Mouse (Mus musculus) embryonic facial prominence, embryonic 15.5 days (tissue): Measurements from ENCODE around the gene Twf2. TPM values are rescaled to one million over a fixed set of nuclear protein-coding genes. Genes with fewer than 3 reads are reported as not detected.

ENCODE experiments used
- ATAC-seq: fragments of 200-750 bp; cut with Nextera tagmentation; 2 replicates; pipeline ENCODE4 v1.8.0; 2017; ENCODE audit warnings: low read depth, moderate TSS enrichment; ENCODE audit not compliant: insufficient number of reproducible peaks, low FRiP score, low TSS enrichment
- H3K27ac ChIP-seq: fragments of 300-500 bp; sonication (generic); replicated peaks from 2 replicates; pipeline ENCODE4 v1.5.1; 2015; ENCODE audit warnings: mild to moderate bottlenecking, inconsistent platforms
- H3K27me3 ChIP-seq: fragments of 300-500 bp; sonication (generic); 2 replicates; pipeline ENCODE4 v1.6.1; 2015; ENCODE audit warnings: inconsistent platforms
- H3K36me3 ChIP-seq: fragments of 300-500 bp; sonication (generic); 2 replicates; pipeline ENCODE4 v1.6.1; 2015; ENCODE audit warnings: mild to moderate bottlenecking, inconsistent platforms
- H3K4me1 ChIP-seq: fragments of 300-500 bp; sonication (generic); 2 replicates; pipeline ENCODE4 v1.6.1; 2015; ENCODE audit warnings: inconsistent platforms
- H3K4me2 ChIP-seq: fragments of 300-500 bp; sonication (generic); replicated peaks from 2 replicates; pipeline ENCODE4 v1.6.1; 2015; ENCODE audit warnings: mild to moderate bottlenecking, inconsistent platforms
- H3K4me3 ChIP-seq: fragments of 300-500 bp; sonication (generic); replicated peaks from 2 replicates; pipeline ENCODE4 v1.5.1; 2015; ENCODE audit warnings: mild to moderate bottlenecking, inconsistent platforms
- H3K9ac ChIP-seq: fragments of 300-500 bp; sonication (generic); 2 replicates; pipeline ENCODE4 v1.6.1; 2015; ENCODE audit warnings: inconsistent platforms
- H3K9me3 ChIP-seq: fragments of 300-500 bp; sonication (generic); replicated peaks from 2 replicates; pipeline ENCODE4 v1.6.1; 2016; ENCODE audit warnings: inconsistent platforms
- WGBS: fragments of 180-500 bp; shearing (Covaris S2); methylation state at CpG from one replicate; pipeline ENCODE4 v1.1.7; 2015; 5-methylcytosine and 5-hydroxymethylcytosine counted together
- polyA plus RNA-seq: library from polyadenylated mRNA; unstranded; fragments of >200 nt; fragmentation: Nextera tagmentation; extraction: Ambion mirVana; gene quantifications from 2 replicates; pipeline ENCODE4 v1.2.1, GENCODE M21; 2015

The Twf2 gene
- polyA plus RNA-seq, 1 experiment from 2014 or later, result 57.2 TPM

DNA sequence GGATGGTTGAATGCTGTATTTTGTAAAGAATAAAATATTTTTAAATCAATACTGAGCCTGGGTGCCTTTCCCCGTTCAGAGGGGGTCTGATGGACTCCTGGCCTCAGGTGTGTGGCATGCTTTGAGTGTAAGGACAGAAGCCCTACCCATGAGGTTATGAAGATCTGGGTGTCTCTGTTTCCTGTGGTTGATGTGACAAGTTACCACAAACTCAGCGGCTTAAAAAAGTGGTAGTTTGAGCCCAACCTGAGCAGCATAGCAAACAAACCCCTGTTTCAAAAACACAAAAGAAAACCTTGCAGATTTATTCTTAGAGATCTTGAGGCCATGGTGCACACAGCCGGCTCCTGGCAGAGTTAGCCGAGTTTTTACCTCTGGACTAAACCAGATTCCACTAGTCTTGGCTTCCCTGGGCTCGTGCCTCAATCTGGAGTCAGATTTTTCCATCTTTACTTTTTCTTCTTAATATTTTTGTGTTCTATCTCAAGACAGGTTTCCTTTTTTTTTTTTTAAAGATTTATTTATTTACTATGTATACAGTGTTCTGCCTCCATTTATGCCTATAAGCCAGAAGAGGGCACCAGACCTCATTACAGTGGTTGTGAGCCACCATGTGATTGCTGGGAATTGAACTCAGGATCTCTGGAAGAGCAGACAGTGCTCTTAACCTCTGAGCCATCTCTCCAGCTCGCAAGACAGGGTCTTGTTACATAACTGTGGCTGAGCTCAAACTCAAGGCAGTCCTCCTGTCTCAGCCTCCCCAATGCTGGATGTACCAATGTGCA, 12.6 kb downstream of the Twf2 start:
- H3K4me2 ChIP-seq, result no peak overlapping the region
- peaks cover 11% of the 10 kb centered on the region for H3K4me1 ChIP-seq
- H3K4me3 ChIP-seq, result no peak overlapping the region
- 84% methylated on average over 6 of the region's 6 CpGs for WGBS
- H3K9ac ChIP-seq, result no peak overlapping the region
- no peaks in the 10 kb centered on the region for H3K9me3 ChIP-seq
- H3K36me3 ChIP-seq, result peaks cover 33% of the 10 kb centered on the region
- no peak overlapping the region for H3K27ac ChIP-seq
- ATAC-seq, result no peak
- no peaks in the 10 kb centered on the region for H3K27me3 ChIP-seq

DNA sequence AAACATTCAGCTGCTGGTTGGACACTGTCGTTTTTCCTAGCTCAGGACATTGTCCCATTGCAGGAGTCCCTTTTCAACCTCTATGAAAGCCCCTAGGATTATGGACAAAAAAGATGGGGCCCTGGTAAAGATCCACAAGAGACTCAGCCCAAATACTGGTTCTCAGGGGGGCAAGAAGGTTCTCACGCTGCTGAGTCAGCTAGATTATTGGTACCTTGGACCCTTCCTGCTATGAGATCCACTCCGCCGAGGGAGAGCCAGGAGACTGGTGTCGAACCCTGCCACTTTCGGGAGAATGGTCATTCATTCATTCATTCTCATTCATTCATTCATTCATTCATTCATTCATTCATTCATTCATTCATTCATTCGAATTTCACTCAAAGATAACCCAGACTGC, 14.1 kb downstream of the Twf2 start:
- H3K4me2 ChIP-seq, result no peak overlapping the region
- no peak overlapping the region for H3K9ac ChIP-seq
- no peaks in the 10 kb centered on the region for H3K9me3 ChIP-seq
- H3K4me1 ChIP-seq, result peaks cover 2% of the 10 kb centered on the region; the same call in 1 of the 2 replicates
- no peak overlapping the region for H3K27ac ChIP-seq
- no peaks in the 10 kb centered on the region for H3K27me3 ChIP-seq
- no peak for ATAC-seq
- peaks cover 33% of the 10 kb centered on the region for H3K36me3 ChIP-seq
- no peak overlapping the region for H3K4me3 ChIP-seq
- WGBS, result 86% methylated on average over 7 of the region's 7 CpGs

DNA sequence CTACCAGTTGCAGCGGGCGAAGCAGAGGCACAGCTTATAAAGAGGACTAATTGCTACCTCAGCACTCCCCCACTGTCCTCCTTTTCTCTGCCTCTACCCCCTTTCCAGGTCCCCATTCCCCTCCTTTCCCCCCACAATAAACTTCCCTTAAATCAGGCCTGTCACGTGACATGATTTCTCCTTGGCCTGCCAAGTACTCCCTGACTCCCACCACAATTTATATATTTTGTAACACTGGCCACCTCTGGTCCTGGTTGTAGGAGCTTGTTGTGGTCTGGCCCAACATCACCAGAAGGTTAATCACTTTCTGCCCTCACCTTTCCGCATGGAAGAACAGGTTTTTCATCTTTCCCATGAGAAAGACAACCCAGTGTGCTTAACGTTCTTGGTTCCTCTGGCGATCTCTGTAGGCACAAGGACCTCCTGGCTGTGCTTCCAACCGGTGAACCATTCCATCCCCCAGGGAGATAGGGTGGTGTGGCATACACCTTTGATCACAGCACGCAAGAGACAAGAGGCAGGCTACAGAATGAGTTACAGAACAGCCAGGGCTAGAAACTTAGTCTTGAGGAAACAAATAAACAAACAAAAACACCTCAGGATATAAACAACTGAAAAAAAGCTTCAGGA, 18.1 kb downstream of the Twf2 start:
- peaks cover 7% of the 10 kb centered on the region; the same call in 1 of the 2 replicates for H3K27me3 ChIP-seq
- no peaks in the 10 kb centered on the region for H3K9me3 ChIP-seq
- no peak overlapping the region for H3K4me3 ChIP-seq
- H3K9ac ChIP-seq, result no peak overlapping the region
- no peak for ATAC-seq
- WGBS, result 59% methylated on average over 8 of the region's 8 CpGs
- no peak overlapping the region for H3K27ac ChIP-seq
- no peak overlapping the region for H3K4me2 ChIP-seq
- no peaks in the 10 kb centered on the region for H3K36me3 ChIP-seq
- peaks cover 4% of the 10 kb centered on the region for H3K4me1 ChIP-seq

DNA sequence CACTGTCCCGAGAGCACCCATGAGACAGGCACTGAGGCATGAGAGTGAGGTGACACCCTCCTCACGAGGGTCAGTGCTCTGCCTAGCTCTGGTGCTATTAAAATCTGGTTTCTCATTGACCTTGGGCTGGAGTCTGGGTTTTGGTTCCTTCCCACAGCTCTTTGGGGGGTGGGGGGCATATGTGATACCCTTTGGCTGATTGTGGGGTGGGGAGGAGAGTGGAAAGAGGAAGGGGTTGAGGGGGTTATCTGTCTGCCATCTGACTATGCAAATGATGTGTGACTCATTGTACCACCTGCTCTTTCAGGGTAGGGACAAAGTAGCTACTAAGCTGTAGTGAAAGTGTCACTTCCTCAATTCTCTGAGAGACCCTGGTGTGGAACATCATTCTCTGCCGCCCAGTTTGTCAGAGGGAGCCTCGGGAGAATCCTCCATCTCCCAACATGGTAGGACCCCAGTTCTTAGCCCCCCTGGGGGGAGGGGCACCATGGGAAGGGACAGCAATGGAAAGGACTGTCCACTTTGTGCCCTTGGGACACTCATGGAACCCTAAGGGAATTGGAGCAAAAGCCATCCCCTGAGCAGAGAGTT, 19.4 kb downstream of the Twf2 start, which contains the start of gene Tlr9:
TSS of gene Tlr9 (plus strand) at position 338 of the 591 bp plus-strand sequence.
- Histone ChIP-seq H3K27ac (no peak within 1 kb of the TSS), H3K4me1 (peaks cover 10% of the 10 kb centered on the region), H3K36me3 (no peaks in the 10 kb centered on the region), H3K27me3 (peaks cover 7% of the 10 kb centered on the region; the same call in 1 of the 2 replicates), H3K4me2 (no peak within 1 kb of the TSS), H3K9me3 (no peaks in the 10 kb centered on the region), H3K9ac (no peak within 1 kb of the TSS), H3K4me3 (no peak within 1 kb of the TSS)
- 76% methylated on average over 4 of the region's 4 CpGs for WGBS
- no peak for ATAC-seq

DNA sequence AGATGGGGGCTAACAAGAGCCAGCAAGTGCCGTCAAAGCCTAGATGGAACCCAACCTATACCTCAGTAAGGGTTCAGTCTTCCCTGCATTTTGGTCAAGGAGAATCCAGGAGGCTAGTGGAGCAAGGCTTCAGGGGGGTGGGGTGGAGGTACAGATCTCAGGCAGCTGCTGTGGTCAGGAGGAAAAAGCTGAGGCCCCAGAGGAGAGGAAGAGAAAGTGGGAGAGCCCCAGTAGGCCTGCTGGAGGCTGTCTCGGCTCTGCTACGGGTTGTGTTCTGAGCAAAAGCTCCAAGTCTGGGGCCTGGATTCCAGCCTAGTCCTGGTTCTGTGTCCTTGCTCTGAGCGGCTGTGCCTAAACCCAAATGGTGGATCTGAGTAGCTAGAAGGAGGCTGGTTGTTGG, 20.1 kb downstream of the Twf2 start:
- H3K4me1 ChIP-seq, result peaks cover 13% of the 10 kb centered on the region
- H3K9me3 ChIP-seq, result no peaks in the 10 kb centered on the region
- no peak overlapping the region for H3K4me3 ChIP-seq
- peaks cover 7% of the 10 kb centered on the region; the same call in 1 of the 2 replicates for H3K27me3 ChIP-seq
- no peak overlapping the region for H3K27ac ChIP-seq
- WGBS, result 82% methylated on average over 4 of the region's 4 CpGs
- ATAC-seq, result no peak
- H3K9ac ChIP-seq, result no peak overlapping the region
- H3K36me3 ChIP-seq, result no peaks in the 10 kb centered on the region
- no peak overlapping the region for H3K4me2 ChIP-seq

DNA sequence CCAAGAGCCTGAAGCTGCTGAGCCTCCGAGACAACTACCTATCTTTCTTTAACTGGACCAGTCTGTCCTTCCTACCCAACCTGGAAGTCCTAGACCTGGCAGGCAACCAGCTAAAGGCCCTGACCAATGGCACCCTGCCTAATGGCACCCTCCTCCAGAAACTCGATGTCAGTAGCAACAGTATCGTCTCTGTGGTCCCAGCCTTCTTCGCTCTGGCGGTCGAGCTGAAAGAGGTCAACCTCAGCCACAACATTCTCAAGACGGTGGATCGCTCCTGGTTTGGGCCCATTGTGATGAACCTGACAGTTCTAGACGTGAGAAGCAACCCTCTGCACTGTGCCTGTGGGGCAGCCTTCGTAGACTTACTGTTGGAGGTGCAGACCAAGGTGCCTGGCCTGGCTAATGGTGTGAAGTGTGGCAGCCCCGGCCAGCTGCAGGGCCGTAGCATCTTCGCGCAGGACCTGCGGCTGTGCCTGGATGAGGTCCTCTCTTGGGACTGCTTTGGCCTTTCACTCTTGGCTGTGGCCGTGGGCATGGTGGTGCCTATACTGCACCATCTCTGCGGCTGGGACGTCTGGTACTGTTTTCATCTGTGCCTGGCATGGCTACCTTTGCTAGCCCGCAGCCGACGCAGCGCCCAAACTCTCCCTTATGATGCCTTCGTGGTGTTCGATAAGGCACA, 22.7 kb downstream of the Twf2 start:
- no peak for ATAC-seq
- H3K27ac ChIP-seq, result no peak overlapping the region

DNA sequence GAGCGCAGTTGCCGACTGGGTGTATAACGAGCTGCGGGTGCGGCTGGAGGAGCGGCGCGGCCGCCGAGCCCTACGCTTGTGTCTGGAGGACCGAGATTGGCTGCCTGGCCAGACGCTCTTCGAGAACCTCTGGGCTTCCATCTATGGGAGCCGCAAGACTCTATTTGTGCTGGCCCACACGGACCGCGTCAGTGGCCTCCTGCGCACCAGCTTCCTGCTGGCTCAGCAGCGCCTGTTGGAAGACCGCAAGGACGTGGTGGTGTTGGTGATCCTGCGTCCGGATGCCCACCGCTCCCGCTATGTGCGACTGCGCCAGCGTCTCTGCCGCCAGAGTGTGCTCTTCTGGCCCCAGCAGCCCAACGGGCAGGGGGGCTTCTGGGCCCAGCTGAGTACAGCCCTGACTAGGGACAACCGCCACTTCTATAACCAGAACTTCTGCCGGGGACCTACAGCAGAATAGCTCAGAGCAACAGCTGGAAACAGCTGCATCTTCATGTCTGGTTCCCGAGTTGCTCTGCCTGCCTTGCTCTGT, 23.3 kb downstream of the Twf2 start:
- Histone ChIP-seq H3K4me2 (peak overlapping the region; percentile 76), H3K27me3 (peaks cover 7% of the 10 kb centered on the region; the same call in 1 of the 2 replicates), H3K9me3 (no peaks in the 10 kb centered on the region), H3K27ac (no peak overlapping the region), H3K9ac (no peak overlapping the region; the same call in 1 of the 2 replicates), H3K36me3 (no peaks in the 10 kb centered on the region), H3K4me1 (peaks cover 14% of the 10 kb centered on the region), H3K4me3 (peak overlapping the region; percentile 41)
- WGBS, result 4% methylated on average over 34 of the region's 34 CpGs
- peak; percentile 66 for ATAC-seq

More for the DNA sequence above, 22.7 kb downstream of the Twf2 start:
- peaks cover 14% of the 10 kb centered on the region for H3K4me1 ChIP-seq
- H3K9me3 ChIP-seq, result no peaks in the 10 kb centered on the region
- no peaks in the 10 kb centered on the region for H3K36me3 ChIP-seq
- peaks cover 7% of the 10 kb centered on the region; the same call in 1 of the 2 replicates for H3K27me3 ChIP-seq
- WGBS, result 62% methylated on average over 24 of the region's 24 CpGs
- peak overlapping the region; percentile 76 for H3K4me2 ChIP-seq
- H3K9ac ChIP-seq, result no peak overlapping the region; the same call in 1 of the 2 replicates
- H3K4me3 ChIP-seq, result peak overlapping the region; percentile 41

DNA sequence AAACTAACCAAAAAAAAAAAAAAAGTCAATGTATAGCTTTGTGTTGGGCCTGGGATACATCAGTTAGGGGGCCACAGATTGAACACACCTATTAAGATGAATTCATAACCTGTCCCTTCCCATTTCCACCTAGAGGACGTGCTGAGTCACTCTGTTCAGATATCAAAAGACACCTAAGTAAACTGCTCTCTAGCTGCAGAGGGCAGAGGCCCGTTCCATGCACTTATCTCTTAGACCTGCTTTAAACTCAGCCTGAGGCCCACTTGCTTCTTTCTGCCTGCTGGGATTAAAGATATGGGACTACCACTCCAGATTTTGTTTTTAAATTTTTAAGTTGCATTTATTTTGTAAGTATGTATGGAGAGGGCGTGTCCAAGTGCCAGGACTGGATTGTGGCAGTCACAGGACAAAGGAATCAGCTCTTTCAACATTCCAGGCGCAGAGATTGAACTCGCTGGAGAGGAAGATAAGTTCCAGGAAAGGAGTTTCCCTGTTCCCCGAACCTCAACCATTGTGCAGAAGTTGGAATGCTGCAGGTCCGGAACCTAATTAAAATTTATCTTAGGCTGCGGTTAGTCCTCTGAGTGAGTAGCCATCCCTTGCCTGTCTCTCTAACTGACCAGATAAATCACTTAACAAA, 25.0 kb downstream of the Twf2 start:
- no peak for ATAC-seq
- peaks cover 7% of the 10 kb centered on the region; the same call in 1 of the 2 replicates for H3K27me3 ChIP-seq
- H3K4me1 ChIP-seq, result peaks cover 14% of the 10 kb centered on the region
- H3K9ac ChIP-seq, result no peak overlapping the region
- H3K36me3 ChIP-seq, result peaks cover 7% of the 10 kb centered on the region
- no peak overlapping the region for H3K4me2 ChIP-seq
- H3K27ac ChIP-seq, result no peak overlapping the region
- H3K9me3 ChIP-seq, result no peaks in the 10 kb centered on the region
- 60% methylated on average over 8 of the region's 8 CpGs for WGBS
- no peak overlapping the region for H3K4me3 ChIP-seq

DNA sequence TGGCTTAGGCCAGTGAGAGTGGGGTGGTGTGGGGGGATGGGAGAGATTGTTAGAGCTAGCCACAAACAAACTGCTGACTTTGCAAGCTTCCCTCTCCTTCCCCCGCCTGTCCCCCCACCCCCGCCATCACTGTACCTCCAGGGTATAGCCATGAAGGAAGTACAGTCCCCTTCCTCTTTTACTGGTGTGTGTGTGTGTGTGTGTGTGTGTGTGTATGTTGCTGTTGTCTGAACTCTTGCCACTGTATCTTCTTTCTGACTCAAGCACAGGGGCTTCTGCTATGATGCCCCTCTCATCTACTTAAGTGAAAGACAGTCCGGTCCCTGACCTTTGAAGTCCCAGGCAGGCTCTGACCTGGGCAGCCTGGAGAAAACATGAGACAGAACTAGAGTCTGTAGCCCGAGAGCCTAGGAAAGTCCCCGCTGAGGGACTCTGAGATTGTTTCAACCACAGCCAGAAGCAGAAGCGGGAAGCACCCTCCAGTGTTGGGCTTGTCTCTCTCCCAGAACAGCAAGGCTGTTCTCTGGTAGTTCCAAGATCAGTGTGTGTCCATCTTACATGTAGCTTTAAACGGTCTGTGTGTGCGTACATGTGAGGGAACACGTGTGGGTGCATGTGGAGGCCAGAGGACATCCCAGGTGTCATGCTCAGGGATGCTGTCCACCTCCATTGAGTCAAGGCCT, 27.3 kb downstream of the Twf2 start:
- Histone ChIP-seq H3K4me2 (no peak overlapping the region), H3K4me3 (no peak overlapping the region), H3K36me3 (peaks cover 29% of the 10 kb centered on the region), H3K9me3 (no peaks in the 10 kb centered on the region), H3K9ac (no peak overlapping the region), H3K4me1 (peaks cover 14% of the 10 kb centered on the region), H3K27ac (no peak overlapping the region), H3K27me3 (peaks cover 7% of the 10 kb centered on the region; the same call in 1 of the 2 replicates)
- ATAC-seq, result no peak
- 68% methylated on average over 8 of the region's 9 CpGs for WGBS

DNA sequence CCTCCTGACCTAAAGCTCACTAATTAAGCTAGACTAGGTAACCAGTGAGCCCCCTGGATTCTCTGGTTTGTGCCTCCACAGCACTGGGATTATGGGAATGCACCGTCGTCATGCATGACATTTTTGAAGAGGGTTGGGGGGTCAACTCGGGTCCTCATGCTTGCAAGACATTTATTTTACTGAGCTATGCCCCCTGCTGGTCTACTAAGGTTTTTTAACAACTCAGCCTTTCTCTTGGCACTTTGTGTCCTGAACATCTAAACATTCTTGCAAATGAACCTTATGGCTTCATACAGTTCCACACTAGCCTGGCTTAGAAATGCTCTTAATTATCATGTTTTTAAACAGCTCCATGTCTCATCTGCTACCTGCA, 27.8 kb downstream of the Twf2 start:
- H3K27ac ChIP-seq, result no peak overlapping the region
- no peak for ATAC-seq
- 31% methylated on average over 3 of the region's 3 CpGs for WGBS

More for the DNA sequence above, 27.8 kb downstream of the Twf2 start:
- H3K4me1 ChIP-seq, result peaks cover 13% of the 10 kb centered on the region
- peaks cover 3% of the 10 kb centered on the region; the same call in 1 of the 2 replicates for H3K27me3 ChIP-seq
- H3K4me2 ChIP-seq, result no peak overlapping the region
- no peak overlapping the region for H3K4me3 ChIP-seq
- H3K9ac ChIP-seq, result no peak overlapping the region
- H3K9me3 ChIP-seq, result no peaks in the 10 kb centered on the region
- H3K36me3 ChIP-seq, result peaks cover 35% of the 10 kb centered on the region
